Mouse (Mus musculus) spleen, adult 12 weeks (tissue): ENCODE measurements around the gene 1700109H08Rik.
"Not testable (repeated sequence)": the region's sequence is repeated elsewhere in the genome, so short reads cannot be mapped to it uniquely, and the experiment has no call there.

Experiments
- DNase-seq: peaks from one replicate; pipeline ENCODE4 v3.0.0; 2022; ENCODE audit warnings: low spot score

1700109H08Rik gene

GRCm38 (mm10) chr5:3571266-3571665, at the start of gene 1700109H08Rik:
TSS of gene 1700109H08Rik (plus strand) at chr5:3571566.
- no peak for DNase-seq

DNA sequence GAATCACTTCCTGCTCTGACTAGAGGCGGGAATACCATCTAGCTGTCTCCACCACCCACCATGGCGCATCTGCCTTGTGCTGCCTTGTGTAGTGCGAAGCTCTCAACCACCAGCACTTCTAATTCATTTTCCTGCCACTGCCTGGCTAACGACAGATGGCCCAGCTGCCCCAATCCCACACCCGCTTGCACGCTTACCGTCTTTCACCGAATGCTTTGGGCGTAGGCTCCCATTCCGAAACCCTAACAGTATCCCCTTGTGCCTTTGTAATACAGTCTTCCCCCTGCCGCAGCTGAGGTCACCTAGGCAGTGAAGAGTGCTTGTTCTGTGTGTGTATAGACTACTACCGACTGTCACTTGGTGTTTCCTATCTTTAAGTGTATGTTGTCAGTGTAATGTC, 49.6 kb upstream of the 1700109H08Rik start:
- no peak for DNase-seq

- DNase-seq, result no peak
These were observed 48.5 kb upstream of the 1700109H08Rik start for GRCm38 (mm10) chr5:3522826-3523225.

- no peak for DNase-seq
These were observed 44.2 kb upstream of the 1700109H08Rik start for GRCm38 (mm10) chr5:3527041-3527691.

DNA sequence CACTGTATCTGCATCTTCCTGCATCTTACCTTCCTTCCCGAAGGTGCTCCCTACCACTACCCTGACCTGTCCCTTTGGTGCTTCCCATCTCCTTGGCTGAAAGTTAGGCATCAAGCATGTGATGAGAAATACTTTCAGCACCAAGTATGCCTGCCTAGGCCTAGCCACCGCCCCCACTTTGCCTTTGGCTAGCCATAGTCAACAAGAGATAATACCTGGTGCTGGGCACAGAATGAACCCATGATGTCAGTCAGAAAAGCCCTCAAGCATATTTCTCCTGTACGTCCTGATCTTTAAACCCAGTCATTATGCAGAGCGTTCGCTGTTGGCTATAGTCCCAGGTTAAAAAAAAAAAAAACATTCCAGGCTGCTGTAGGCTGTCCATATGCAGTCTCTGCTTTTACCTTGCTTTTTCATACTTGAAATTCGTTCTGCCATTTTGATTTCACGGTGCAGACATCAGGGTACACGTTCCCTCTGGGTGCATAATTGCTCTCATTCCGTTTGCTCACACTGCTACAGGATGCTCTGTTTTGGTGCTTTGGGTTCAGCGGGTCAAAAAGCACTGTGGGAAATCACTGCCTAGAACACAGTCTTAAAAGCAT, 41.7 kb upstream of the 1700109H08Rik start:
- no peak for DNase-seq

GRCm38 (mm10) chr5:3532048-3532447, 39.3 kb upstream of the 1700109H08Rik start:
- not testable (repeated sequence) for DNase-seq

DNA sequence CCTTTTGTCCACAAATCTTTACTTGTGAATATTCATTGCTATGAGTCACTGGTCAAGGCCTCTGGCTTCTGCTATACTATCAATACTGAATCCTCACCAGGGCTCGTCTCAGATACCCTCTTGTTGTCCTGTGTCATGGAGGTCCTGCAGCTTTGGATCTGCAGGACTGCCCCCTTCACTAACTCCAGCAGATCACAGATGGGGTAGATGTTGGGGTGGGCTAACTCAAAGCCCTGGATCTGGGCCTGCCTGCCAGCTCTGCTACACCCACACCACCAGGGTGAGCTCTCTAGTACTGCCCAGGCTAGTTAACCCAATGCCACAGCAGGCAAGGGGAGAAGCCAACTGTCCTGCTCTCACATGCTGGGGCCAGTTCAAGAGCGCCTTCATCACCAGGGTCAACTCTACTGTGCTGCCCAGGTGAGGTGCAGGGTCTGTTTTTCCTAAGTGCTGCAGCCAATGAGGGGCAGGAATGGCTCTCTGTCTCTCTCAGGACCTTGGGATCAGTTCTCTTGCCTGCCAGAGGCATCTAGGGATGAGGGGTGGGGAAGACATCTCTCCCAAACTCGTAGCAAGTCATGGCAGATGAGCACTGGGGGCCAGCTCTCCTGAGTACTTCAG, 34.7 kb upstream of the 1700109H08Rik start:
- no peak for DNase-seq

GRCm38 (mm10) chr5:3538505-3539472, 32.6 kb upstream of the 1700109H08Rik start:
- no peak for DNase-seq

GRCm38 (mm10) chr5:3541871-3542270, 29.5 kb upstream of the 1700109H08Rik start:
- no peak for DNase-seq

DNA sequence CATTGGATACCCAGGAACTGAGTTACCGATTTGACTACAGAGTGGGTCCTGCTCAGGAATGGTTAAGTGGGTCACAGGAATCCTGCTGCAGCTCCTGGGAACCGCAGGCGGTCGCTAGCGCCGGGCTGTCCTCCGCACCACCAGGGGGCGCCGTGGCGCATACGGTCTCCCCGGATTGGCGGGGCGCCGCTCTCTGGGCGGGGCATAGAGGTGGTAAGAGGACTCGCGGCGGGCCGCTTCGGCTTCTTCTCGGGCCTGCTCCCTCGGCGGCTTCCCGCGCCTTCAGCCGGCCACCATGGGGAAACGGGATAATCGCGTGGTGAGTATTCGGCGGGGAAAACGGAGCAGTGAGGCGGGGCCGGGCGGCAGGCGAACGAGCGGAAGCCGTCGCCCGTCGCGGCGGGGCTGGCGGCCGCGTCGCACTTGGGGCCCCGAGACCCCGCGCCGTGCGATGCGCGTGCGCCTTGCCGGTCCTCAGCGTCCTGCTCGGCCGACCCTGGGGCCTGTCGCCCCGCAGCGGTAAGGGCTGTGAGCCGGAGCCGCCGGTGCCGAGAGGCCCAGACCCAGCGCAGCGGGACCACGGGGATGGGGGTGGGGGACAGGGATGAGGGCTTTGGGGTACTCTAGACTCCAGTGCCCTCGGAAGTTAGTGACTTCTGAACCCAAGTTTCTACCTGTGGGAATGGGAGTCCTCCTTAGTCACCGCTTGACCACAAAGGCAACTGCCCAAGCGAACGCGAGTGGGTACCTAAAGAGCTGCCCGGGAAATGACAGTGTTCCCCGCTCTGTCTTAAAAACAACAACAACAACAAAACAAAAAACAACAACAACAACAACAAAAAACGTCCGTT, 27.5 kb upstream of the 1700109H08Rik start, which contains the start of gene Fam133b:
TSS of gene Fam133b (plus strand) at position 205 of the 851 bp plus-strand sequence.
- peak; percentile 95 for DNase-seq

- no peak for DNase-seq
These were observed 26.9 kb upstream of the 1700109H08Rik start for GRCm38 (mm10) chr5:3544480-3544769.

- DNase-seq, result no peak
These were observed 25.1 kb upstream of the 1700109H08Rik start for GRCm38 (mm10) chr5:3546226-3546625.

- no peak for DNase-seq
These were observed 19.9 kb upstream of the 1700109H08Rik start for GRCm38 (mm10) chr5:3551481-3551880.

- no peak for DNase-seq
These were observed 17.2 kb upstream of the 1700109H08Rik start for GRCm38 (mm10) chr5:3554198-3554597.

DNA sequence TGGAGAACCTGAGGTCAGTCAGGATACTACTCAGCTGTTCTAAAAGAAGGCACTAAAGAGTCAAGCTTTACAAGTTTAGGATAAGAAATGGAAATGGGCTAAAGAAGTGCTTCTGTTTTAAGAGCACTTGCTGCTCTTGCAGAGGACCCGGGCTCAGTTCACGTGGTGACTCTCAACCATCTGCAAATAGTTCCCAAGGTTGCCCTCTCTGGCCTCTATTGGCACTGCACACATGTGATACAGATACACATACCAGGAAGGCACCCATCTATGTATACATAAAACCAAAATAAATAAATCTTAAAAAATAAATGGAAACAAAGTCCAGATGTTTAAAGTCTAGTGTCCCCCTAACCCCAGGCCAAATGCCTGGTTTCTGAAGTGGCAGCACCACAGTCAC, 3.5 kb downstream of the 1700109H08Rik start:
- no peak for DNase-seq

DNA sequence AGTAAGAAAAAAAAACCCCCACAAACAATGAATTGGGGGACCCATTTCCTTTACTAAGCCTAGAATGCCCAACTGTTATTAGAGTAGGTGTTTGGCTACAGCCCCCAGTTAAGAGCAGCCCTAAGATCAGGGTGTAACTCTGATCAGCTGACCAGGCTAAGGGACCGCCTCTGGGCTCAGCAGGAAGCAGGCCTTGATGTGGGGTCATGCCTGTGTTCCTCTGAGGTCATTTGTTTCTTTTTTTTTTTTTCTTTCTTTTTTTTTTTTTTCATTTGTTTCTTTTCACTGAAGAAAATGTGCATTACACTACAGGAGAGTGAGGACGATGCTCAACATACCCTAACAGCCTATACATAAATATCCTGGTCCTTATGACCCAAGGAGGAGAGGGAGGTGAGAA, 6.6 kb downstream of the 1700109H08Rik start:
- no peak for DNase-seq

DNA sequence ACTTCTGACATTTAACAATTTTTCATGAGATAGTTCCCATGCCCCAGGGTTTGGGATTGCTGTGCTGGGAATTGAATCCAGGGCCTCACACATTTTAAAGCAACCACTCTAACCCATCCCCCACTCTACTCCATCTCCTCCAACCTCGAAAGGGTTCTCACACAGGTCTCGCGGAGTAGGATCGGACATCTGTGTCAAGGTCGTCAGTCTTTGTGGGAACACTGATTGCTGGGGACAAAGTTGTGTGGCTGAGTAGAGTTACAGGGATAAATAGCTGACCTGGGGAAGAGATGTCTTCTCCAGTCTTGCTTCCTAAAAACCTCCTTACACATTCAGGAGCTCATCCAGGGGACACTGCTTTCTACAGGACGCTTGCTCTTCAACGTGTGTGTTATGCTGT, 7.7 kb downstream of the 1700109H08Rik start:
- DNase-seq, result no peak

GRCm38 (mm10) chr5:3595693-3596398, 24.5 kb downstream of the 1700109H08Rik start, which contains the start of gene Pex1:
TSS of gene Pex1 (plus strand) at chr5:3596066.
- DNase-seq, result peak; percentile 89

GRCm38 (mm10) chr5:3596399-3596766, 25.0 kb downstream of the 1700109H08Rik start, which contains the start of gene Rbm48:
TSS of gene Rbm48 (minus strand) at chr5:3596585.
- peak; percentile 69 for DNase-seq

- DNase-seq, result no peak
These were observed 25.8 kb downstream of the 1700109H08Rik start for GRCm38 (mm10) chr5:3597171-3597570.

- DNase-seq, result no peak
These were observed 27.4 kb downstream of the 1700109H08Rik start for GRCm38 (mm10) chr5:3598766-3599165.
